Mouse (Mus musculus): ENCODE data around the gene Fkbp10. TPM values are rescaled to one million over a fixed set of nuclear protein-coding genes. Genes with fewer than 3 reads are reported as not detected.

Fkbp10 gene
- polyA plus RNA-seq, 1 experiment: 298 TPM

DNA sequence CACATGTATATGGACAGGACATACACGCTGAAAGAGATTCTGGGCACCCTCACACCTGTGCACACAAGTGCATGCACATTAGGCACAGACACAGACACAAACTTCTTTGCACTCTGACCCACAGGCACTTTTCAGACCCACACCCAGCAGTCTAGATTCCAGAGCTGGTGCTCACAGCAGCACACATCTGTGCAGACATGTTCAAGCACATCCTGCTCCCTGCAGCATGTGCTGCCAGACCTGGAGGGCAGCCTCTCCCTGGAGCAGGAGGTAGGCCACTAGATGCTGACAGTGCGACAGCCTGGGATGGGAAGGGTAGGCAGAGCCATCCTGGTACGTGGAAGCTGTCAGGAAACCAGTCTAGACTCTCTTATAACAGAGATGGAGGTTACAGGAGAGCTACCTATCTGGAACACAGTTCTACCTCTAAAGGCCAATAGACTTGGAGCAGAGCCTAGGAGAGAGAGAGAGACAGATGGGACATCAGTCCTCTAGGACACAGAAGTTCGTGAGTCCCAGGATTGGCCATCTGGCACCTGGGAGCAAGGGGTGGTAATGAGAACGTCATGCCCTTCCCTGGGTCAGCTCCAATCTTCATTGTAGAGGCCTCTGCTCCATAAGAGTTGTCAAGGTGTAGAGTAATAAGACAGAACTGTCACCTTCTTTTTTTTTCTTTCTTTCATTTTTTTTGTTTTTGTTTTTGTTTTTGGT is 8.3 kb upstream of the Fkbp10 start:
- TF ChIP-seq CTCF (IDR thresholded peaks at IDR 0.05; ENCODE audit: borderline replicate concordance, insufficient read depth, low read length) (no peak), POLR2A (IDR thresholded peaks at IDR 0.05; ENCODE audit: low read depth, low read length) (peak; percentile 34)
- no peak overlapping the region for H3K4me3 ChIP-seq (ENCODE audit: insufficient read depth, low read length)
- H3K4me1 ChIP-seq (ENCODE audit: control insufficient read depth, insufficient read depth, low read length): peaks cover 5% of the 10 kb centered on the region; the same call in 1 of the 2 replicates
- no peak overlapping the region for H3K27ac ChIP-seq (ENCODE audit: insufficient read depth, low read length)

DNA sequence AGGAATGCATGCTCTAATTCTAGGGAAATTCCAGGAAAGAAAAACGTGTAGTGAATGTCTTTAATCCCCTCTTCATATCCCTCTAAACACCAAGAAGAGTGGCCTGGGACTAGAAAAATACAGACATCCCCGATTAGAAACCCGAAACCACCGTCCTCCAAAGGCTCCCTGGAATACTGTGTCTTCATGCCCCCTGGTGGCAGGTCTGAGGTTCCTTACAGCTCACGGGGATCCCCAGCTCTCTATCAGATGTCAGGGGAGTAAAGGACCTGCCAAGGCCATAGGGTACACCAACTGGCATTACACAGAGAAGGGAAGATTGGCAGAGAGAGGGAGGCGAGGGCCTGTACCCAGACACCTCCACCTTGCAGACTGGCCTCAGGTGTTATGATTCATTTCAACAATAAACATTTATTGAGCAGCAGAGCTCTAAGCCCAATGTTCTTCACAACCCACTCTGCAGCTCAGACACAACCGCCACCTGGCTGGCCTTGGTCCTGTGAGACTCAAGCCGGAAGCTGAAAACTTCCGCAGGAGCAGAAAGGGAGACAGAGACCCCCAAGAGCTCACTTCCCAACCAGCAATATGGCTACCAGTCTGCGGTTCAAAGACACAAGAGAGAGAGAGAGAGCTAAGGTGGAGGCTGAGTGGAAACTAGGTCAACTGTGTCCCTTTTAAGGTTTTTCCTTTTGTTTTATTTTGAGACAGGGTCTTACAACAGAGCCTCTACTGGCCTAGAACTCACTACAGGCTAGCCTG is 7.2 kb upstream of the Fkbp10 start:
- Histone ChIP-seq H3K4me3 (ENCODE audit: insufficient read depth, low read length) (no peak overlapping the region), H3K27ac (ENCODE audit: insufficient read depth, low read length) (no peak overlapping the region), H3K4me1 (ENCODE audit: control insufficient read depth, insufficient read depth, low read length) (peaks cover 6% of the 10 kb centered on the region; the same call in 1 of the 2 replicates)
- peak; percentile 41; the same call in 1 of the 2 replicates for TF ChIP-seq CTCF (IDR thresholded peaks at IDR 0.05; ENCODE audit: borderline replicate concordance, insufficient read depth, low read length)
- TF ChIP-seq POLR2A (IDR thresholded peaks at IDR 0.05; ENCODE audit: low read depth, low read length): no peak

DNA sequence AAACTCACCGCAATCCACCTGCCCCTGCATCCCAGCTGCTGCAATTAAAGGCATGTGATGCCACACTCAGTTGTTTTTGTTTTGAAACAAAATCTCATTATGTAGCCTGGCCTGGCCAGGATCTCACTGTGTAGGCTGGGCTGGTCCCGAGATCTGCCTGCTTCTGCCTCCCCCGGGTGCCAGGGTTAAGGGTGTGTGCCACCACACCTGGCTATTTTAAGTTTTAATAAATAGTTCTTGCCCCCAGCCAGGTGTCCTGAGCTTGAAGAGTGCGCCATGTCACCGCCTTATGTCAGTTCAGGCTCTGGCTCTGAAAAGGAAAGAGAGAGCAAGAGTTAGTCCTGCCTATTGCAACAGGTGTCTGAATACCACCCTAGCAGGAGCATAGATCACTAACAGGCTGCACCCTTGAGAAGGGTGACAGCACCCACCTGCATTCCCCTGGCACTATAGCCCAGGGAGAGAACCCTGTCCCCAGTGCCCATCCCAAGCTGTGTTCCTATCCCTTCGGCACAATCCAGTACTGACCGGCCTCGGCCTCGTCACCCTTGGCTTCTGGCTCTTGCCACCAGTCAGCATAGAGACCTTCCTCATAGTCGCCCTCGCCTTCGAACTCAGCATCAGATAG is 6.5 kb upstream of the Fkbp10 start:
- Histone ChIP-seq H3K4me3 (ENCODE audit: insufficient read depth, low read length) (no peak overlapping the region), H3K4me1 (ENCODE audit: control insufficient read depth, insufficient read depth, low read length) (peaks cover 6% of the 10 kb centered on the region; the same call in 1 of the 2 replicates), H3K27ac (ENCODE audit: insufficient read depth, low read length) (no peak overlapping the region)
- TF ChIP-seq POLR2A (IDR thresholded peaks at IDR 0.05; ENCODE audit: low read depth, low read length) (no peak), CTCF (IDR thresholded peaks at IDR 0.05; ENCODE audit: borderline replicate concordance, insufficient read depth, low read length) (no peak)

DNA sequence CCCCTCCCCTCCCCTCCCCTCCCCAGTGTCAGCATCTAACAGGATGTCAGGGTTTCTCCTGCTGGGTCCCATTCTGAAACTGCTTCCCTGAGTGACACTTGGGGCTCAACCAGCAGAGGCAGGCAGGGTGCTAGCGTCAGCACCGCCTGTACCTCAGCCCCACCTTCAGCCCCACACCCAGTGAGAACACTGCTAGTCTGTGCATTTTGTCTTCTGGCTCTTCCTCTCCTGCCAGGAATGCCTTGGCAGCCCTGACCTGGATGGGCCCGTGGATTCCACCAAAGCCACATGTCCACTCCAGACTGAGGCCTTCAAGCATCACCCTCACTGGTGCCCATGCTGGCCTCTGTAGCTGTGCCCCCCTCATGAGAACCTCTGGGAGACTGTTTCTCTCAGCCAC is 5.8 kb upstream of the Fkbp10 start:
- TF ChIP-seq POLR2A (IDR thresholded peaks at IDR 0.05; ENCODE audit: low read depth, low read length) (no peak), CTCF (IDR thresholded peaks at IDR 0.05; ENCODE audit: borderline replicate concordance, insufficient read depth, low read length) (no peak)
- peaks cover 6% of the 10 kb centered on the region; the same call in 1 of the 2 replicates for H3K4me1 ChIP-seq (ENCODE audit: control insufficient read depth, insufficient read depth, low read length)
- no peak overlapping the region for H3K27ac ChIP-seq (ENCODE audit: insufficient read depth, low read length)
- no peak overlapping the region for H3K4me3 ChIP-seq (ENCODE audit: insufficient read depth, low read length)

DNA sequence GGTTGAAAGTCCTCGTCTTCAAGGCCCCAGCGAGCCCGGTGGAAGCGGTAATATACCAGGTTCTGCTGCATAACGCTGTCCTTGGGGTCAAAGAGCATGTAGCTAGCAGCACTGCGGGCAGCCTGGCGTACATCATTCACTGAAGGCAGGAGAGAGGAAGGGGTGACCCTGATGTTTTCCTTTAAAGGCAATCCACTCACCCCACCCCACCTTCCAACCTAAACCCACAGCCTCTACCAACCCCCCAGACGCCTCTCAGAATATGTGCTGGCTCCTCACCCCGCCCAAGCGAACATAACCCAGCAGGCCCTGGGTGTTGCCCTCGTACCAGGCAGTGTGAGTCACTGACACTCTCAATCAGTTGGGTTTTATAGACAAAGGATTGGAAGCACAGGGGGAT is 3.8 kb upstream of the Fkbp10 start:
- Histone ChIP-seq H3K4me1 (ENCODE audit: control insufficient read depth, insufficient read depth, low read length) (peaks cover 6% of the 10 kb centered on the region; the same call in 1 of the 2 replicates), H3K4me3 (ENCODE audit: insufficient read depth, low read length) (peak overlapping the region; percentile 87; the same call in 1 of the 2 replicates), H3K27ac (ENCODE audit: insufficient read depth, low read length) (peak overlapping the region; percentile 53)
- no peak for TF ChIP-seq CTCF (IDR thresholded peaks at IDR 0.05; ENCODE audit: borderline replicate concordance, insufficient read depth, low read length)
- no peak for TF ChIP-seq POLR2A (IDR thresholded peaks at IDR 0.05; ENCODE audit: low read depth, low read length)

DNA sequence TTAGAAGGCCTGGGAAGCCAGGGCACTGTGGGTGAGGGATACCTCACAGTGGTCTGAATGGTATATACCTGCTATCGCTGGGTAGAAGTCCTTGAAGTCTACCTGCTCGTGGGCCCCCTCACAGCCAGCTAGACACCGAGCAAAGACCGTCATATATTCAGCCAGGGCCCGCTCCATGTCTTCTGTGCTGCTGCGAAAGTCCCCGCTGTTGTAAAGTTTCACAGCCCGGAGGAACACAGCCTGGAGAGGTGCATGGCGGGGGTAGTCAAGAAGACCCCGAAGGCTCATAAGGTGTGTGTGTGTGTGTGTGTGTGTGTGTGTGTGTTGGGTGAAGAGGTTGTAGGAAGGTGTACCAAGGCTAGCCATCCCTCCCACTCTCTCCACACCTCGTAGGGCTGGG is 2.0 kb upstream of the Fkbp10 start:
- H3K4me1 ChIP-seq (ENCODE audit: control insufficient read depth, insufficient read depth, low read length): peaks cover 6% of the 10 kb centered on the region; the same call in 1 of the 2 replicates
- peak overlapping the region; percentile 91 for H3K27ac ChIP-seq (ENCODE audit: insufficient read depth, low read length)
- peak overlapping the region; percentile 87 for H3K4me3 ChIP-seq (ENCODE audit: insufficient read depth, low read length)
- TF ChIP-seq POLR2A (IDR thresholded peaks at IDR 0.05; ENCODE audit: low read depth, low read length): no peak

DNA sequence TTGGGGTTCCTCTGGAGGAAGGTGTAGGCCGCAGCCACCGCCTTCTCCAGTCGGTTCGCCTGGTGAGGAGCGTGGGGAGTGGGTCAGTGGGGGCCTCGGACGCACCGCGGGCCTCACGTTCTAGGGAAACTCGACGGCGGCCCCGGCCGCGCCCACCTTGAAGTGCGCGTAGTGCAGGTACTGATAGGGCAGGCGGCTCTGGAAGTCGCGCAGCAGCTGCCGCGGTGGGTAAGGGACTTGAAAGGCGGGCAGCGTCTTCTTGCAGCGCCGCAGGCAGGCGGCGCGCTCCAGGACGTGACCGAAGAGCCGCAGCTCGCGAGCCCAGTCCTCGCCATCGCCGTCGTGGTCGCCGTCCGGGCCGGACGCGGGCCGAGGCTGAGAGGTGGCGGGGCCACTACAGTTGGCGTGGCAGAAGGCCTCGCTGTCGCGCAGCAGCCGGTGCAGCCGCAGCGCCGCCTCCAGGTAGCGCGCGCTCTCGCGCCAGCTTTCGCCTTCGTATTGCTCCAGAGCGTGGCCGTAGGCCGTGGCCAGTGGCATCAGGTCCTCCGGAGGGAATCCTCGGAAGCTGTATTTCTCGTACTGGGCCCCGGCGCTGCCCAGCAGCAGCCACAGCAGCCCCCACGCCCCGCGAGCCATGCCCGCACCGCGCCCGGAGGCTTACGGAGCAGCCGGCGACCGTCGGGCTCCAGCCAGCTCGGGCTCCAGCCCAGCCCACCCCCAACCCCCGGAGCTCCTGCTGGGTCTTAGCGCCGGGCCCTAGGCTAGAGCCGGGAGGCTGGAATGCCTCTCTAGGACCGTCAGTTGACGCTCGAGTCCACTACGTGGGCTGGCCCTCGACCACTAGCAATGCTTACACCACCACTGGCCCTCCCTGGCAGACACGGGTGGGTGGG is 1.2 kb upstream of the Fkbp10 start, which contains the start of gene P3h4:
P3h4 (minus strand) TSS at position 816 of the 893 bp plus-strand sequence.
- H3K4me1 ChIP-seq (ENCODE audit: control insufficient read depth, insufficient read depth, low read length): peaks cover 6% of the 10 kb centered on the region; the same call in 1 of the 2 replicates
- TF ChIP-seq CTCF (IDR thresholded peaks at IDR 0.05; ENCODE audit: borderline replicate concordance, insufficient read depth, low read length) (peak; percentile 71; the same call in 1 of the 2 replicates), POLR2A (IDR thresholded peaks at IDR 0.05; ENCODE audit: low read depth, low read length) (peak; percentile 81)
- peak within 1 kb of the TSS; percentile 97 for H3K4me3 ChIP-seq (ENCODE audit: insufficient read depth, low read length)
- H3K27ac ChIP-seq (ENCODE audit: insufficient read depth, low read length): peak within 1 kb of the TSS; percentile 92

DNA sequence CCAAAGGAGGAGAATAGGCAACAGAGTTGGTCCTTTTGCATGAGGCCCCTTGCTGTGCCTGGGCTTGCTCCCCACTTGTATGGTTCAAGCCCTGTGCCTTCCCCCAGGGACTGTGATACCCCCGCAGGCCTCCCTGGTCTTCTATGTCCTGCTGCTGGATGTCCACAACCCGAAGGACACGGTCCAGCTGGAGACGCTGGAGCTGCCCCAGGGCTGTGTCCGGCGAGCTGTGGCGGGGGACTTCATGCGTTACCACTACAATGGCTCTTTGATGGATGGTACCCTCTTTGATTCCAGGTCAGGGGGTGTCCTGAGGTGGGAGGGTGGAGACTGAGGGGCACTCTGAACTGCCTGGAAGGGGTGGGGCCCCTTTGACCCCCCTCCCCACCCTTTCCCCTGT is 6.0 kb downstream of the Fkbp10 start:
- TF ChIP-seq POLR2A (IDR thresholded peaks at IDR 0.05; ENCODE audit: low read depth, low read length) (no peak), CTCF (IDR thresholded peaks at IDR 0.05; ENCODE audit: borderline replicate concordance, insufficient read depth, low read length) (no peak)
- no peaks in the 10 kb centered on the region for H3K4me1 ChIP-seq (ENCODE audit: control insufficient read depth, insufficient read depth, low read length)
- H3K27ac ChIP-seq (ENCODE audit: insufficient read depth, low read length): no peak overlapping the region
- no peak overlapping the region for H3K4me3 ChIP-seq (ENCODE audit: insufficient read depth, low read length)

DNA sequence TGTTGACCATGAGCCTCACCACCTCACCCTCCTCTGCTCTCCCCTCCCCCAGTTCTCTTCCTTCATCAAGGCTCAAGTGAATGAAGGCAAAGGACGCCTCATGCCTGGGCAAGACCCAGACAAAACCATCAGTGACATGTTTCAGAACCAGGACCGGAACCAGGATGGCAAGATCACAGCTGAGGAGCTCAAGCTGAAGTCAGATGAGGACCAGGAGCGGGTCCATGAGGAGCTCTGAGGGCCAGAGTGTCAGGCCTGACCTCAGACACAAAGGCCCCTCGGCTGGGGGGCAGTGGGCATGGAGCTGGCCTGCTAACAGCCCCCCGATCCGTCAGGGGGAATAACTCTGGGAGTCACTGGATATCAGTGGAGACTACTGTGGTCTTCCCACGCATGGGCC is 8.3 kb downstream of the Fkbp10 start:
- peak overlapping the region; percentile 16; the same call in 1 of the 2 replicates for H3K27ac ChIP-seq (ENCODE audit: insufficient read depth, low read length)
- TF ChIP-seq POLR2A (IDR thresholded peaks at IDR 0.05; ENCODE audit: low read depth, low read length) (no peak), CTCF (IDR thresholded peaks at IDR 0.05; ENCODE audit: borderline replicate concordance, insufficient read depth, low read length) (no peak)
- no peak overlapping the region for H3K4me3 ChIP-seq (ENCODE audit: insufficient read depth, low read length)
- H3K4me1 ChIP-seq (ENCODE audit: control insufficient read depth, insufficient read depth, low read length): no peaks in the 10 kb centered on the region

Data from embryonic fibroblast, embryonic 13.5 days (primary cell).